Mouse (Mus musculus): ENCODE data around the gene Nme7. TPM values are rescaled to one million over a fixed set of nuclear protein-coding genes. Genes with fewer than 3 reads are reported as not detected.

The Nme7 gene
- polyA plus RNA-seq, 1 experiment from 2014 or later: 30.5 TPM

- no peak overlapping the region for H3K4me3 ChIP-seq
- no peak overlapping the region for H3K27ac ChIP-seq (replicated peaks)
- H3K36me3 ChIP-seq: peaks cover 68% of the 10 kb centered on the region
- no peaks in the 10 kb centered on the region for H3K4me1 ChIP-seq
- H3K9ac ChIP-seq (replicated peaks): no peak overlapping the region
- 96% methylated on average over 6 of the region's 6 CpGs for WGBS
- no peak for ATAC-seq (ENCODE audit: low FRiP score, low read depth)
- H3K27me3 ChIP-seq: no peaks in the 10 kb centered on the region
- no peak overlapping the region for H3K4me2 ChIP-seq (replicated peaks)
- H3K9me3 ChIP-seq: no peaks in the 10 kb centered on the region
These were observed 9.8 kb upstream of the Nme7 start for GRCm38 (mm10) chr1:164294071-164294470.

GRCm38 (mm10) chr1:164296473-164296872 is 7.4 kb upstream of the Nme7 start:
- Histone ChIP-seq H3K27ac (replicated peaks) (no peak overlapping the region), H3K9ac (replicated peaks) (no peak overlapping the region), H3K27me3 (no peaks in the 10 kb centered on the region), H3K36me3 (peaks cover 79% of the 10 kb centered on the region), H3K9me3 (no peaks in the 10 kb centered on the region), H3K4me2 (replicated peaks) (no peak overlapping the region), H3K4me3 (no peak overlapping the region), H3K4me1 (no peaks in the 10 kb centered on the region)
- no peak for ATAC-seq (ENCODE audit: low FRiP score, low read depth)
- WGBS: 94% methylated on average over 4 of the region's 5 CpGs

GRCm38 (mm10) chr1:164301949-164302348 is 2.0 kb upstream of the Nme7 start:
- H3K9ac ChIP-seq (replicated peaks): no peak overlapping the region
- 92% methylated on average over 4 of the region's 4 CpGs for WGBS
- H3K27me3 ChIP-seq: no peaks in the 10 kb centered on the region
- peaks cover 51% of the 10 kb centered on the region for H3K36me3 ChIP-seq
- no peak overlapping the region for H3K27ac ChIP-seq (replicated peaks)
- no peak for ATAC-seq (ENCODE audit: low FRiP score, low read depth)
- no peaks in the 10 kb centered on the region for H3K9me3 ChIP-seq
- H3K4me2 ChIP-seq (replicated peaks): no peak overlapping the region
- peaks cover 4% of the 10 kb centered on the region; the same call in 1 of the 2 replicates for H3K4me1 ChIP-seq
- no peak overlapping the region for H3K4me3 ChIP-seq

GRCm38 (mm10) chr1:164307124-164307751 is 3.3 kb downstream of the Nme7 start, which contains the start of gene Blzf1:
Gene Blzf1 (minus strand): TSS chr1:164307489.
- Histone ChIP-seq H3K27me3 (no peaks in the 10 kb centered on the region), H3K4me1 (peaks cover 12% of the 10 kb centered on the region), H3K9me3 (no peaks in the 10 kb centered on the region), H3K4me2 (replicated peaks) (peak within 1 kb of the TSS; percentile 72), H3K36me3 (peaks cover 5% of the 10 kb centered on the region), H3K27ac (replicated peaks) (peak within 1 kb of the TSS; percentile 49), H3K9ac (replicated peaks) (peak within 1 kb of the TSS; percentile 61), H3K4me3 (peak within 1 kb of the TSS; percentile 72)
- ATAC-seq (ENCODE audit: low FRiP score, low read depth): peak; percentile 98
- under 1% methylated on average over 35 of the region's 35 CpGs for WGBS

- H3K36me3 ChIP-seq: 0 out of 2 replicates have a peak, but pooled peaks cover 5% of the 10 kb centered on the region
- H3K4me1 ChIP-seq: peaks cover 12% of the 10 kb centered on the region
- 14% methylated on average over 10 of the region's 10 CpGs for WGBS
- ATAC-seq (ENCODE audit: low FRiP score, low read depth): peak; percentile 20
- H3K4me2 ChIP-seq (replicated peaks): peak overlapping the region; percentile 72
- no peaks in the 10 kb centered on the region for H3K27me3 ChIP-seq
- no peaks in the 10 kb centered on the region for H3K9me3 ChIP-seq
- peak overlapping the region; percentile 72 for H3K4me3 ChIP-seq
- H3K9ac ChIP-seq (replicated peaks): peak overlapping the region; percentile 61
- H3K27ac ChIP-seq (replicated peaks): peak overlapping the region; percentile 35; the same call in 1 of the 2 replicates
These were observed 4.0 kb downstream of the Nme7 start for GRCm38 (mm10) chr1:164307922-164308321.

- Histone ChIP-seq H3K9ac (replicated peaks) (no peak overlapping the region), H3K36me3 (0 out of 2 replicates have a peak, but pooled peaks cover 10% of the 10 kb centered on the region), H3K27me3 (no peaks in the 10 kb centered on the region), H3K4me3 (no peak overlapping the region), H3K9me3 (no peaks in the 10 kb centered on the region), H3K27ac (replicated peaks) (no peak overlapping the region), H3K4me1 (no peaks in the 10 kb centered on the region), H3K4me2 (replicated peaks) (no peak overlapping the region)
- ATAC-seq (ENCODE audit: low FRiP score, low read depth): no peak
- 91% methylated on average over 5 of the region's 5 CpGs for WGBS
These were observed 10.2 kb downstream of the Nme7 start for GRCm38 (mm10) chr1:164314085-164314484.

GRCm38 (mm10) chr1:164315266-164315665 is 11.3 kb downstream of the Nme7 start:
- Histone ChIP-seq H3K9me3 (no peaks in the 10 kb centered on the region), H3K36me3 (0 out of 2 replicates have a peak, but pooled peaks cover 10% of the 10 kb centered on the region), H3K9ac (replicated peaks) (no peak overlapping the region), H3K27ac (replicated peaks) (no peak overlapping the region), H3K4me2 (replicated peaks) (no peak overlapping the region), H3K4me3 (no peak overlapping the region), H3K4me1 (no peaks in the 10 kb centered on the region), H3K27me3 (no peaks in the 10 kb centered on the region)
- no peak for ATAC-seq (ENCODE audit: low FRiP score, low read depth)
- whole genome bisulfite sequencing: 73% methylated on average over 8 of the region's 8 CpGs

GRCm38 (mm10) chr1:164316697-164317096 is 12.8 kb downstream of the Nme7 start:
- Histone ChIP-seq H3K4me3 (no peak overlapping the region), H3K36me3 (0 out of 2 replicates have a peak, but pooled peaks cover 10% of the 10 kb centered on the region), H3K4me2 (replicated peaks) (no peak overlapping the region), H3K27me3 (no peaks in the 10 kb centered on the region), H3K27ac (replicated peaks) (no peak overlapping the region), H3K4me1 (no peaks in the 10 kb centered on the region), H3K9me3 (no peaks in the 10 kb centered on the region), H3K9ac (replicated peaks) (no peak overlapping the region)
- 35% methylated on average over 3 of the region's 3 CpGs for WGBS
- peak; percentile 63; the same call in 1 of the 2 replicates for ATAC-seq (ENCODE audit: low FRiP score, low read depth)

GRCm38 (mm10) chr1:164317261-164317660 is 13.3 kb downstream of the Nme7 start:
- WGBS: 88% methylated on average over 9 of the region's 9 CpGs
- Histone ChIP-seq H3K9ac (replicated peaks) (no peak overlapping the region), H3K36me3 (0 out of 2 replicates have a peak, but pooled peaks cover 8% of the 10 kb centered on the region), H3K9me3 (no peaks in the 10 kb centered on the region), H3K4me2 (replicated peaks) (no peak overlapping the region), H3K4me1 (peaks cover 5% of the 10 kb centered on the region; the same call in 1 of the 2 replicates), H3K27ac (replicated peaks) (no peak overlapping the region), H3K27me3 (no peaks in the 10 kb centered on the region), H3K4me3 (no peak overlapping the region)
- ATAC-seq (ENCODE audit: low FRiP score, low read depth): no peak

GRCm38 (mm10) chr1:164318474-164318873 is 14.6 kb downstream of the Nme7 start:
- H3K9ac ChIP-seq (replicated peaks): no peak overlapping the region
- WGBS: 92% methylated on average over 5 of the region's 5 CpGs

GRCm38 (mm10) chr1:164319542-164320140 is 15.7 kb downstream of the Nme7 start:
- no peaks in the 10 kb centered on the region for H3K27me3 ChIP-seq
- peaks cover 5% of the 10 kb centered on the region; the same call in 1 of the 2 replicates for H3K4me1 ChIP-seq
- no peak overlapping the region for H3K9ac ChIP-seq (replicated peaks)
- no peaks in the 10 kb centered on the region for H3K36me3 ChIP-seq
- no peak overlapping the region for H3K27ac ChIP-seq (replicated peaks)
- WGBS: 78% methylated on average over 14 of the region's 14 CpGs
- no peak overlapping the region for H3K4me2 ChIP-seq (replicated peaks)
- ATAC-seq (ENCODE audit: low FRiP score, low read depth): no peak
- H3K9me3 ChIP-seq: no peaks in the 10 kb centered on the region
- H3K4me3 ChIP-seq: no peak overlapping the region

More at GRCm38 (mm10) chr1:164318474-164318873, 14.6 kb downstream of the Nme7 start:
- Histone ChIP-seq H3K4me2 (replicated peaks) (no peak overlapping the region), H3K36me3 (0 out of 2 replicates have a peak, but pooled peaks cover 4% of the 10 kb centered on the region), H3K4me1 (peaks cover 5% of the 10 kb centered on the region; the same call in 1 of the 2 replicates), H3K9me3 (no peaks in the 10 kb centered on the region), H3K4me3 (no peak overlapping the region), H3K27ac (replicated peaks) (no peak overlapping the region), H3K27me3 (no peaks in the 10 kb centered on the region)
- ATAC-seq (ENCODE audit: low FRiP score, low read depth): no peak

- H3K27ac ChIP-seq (replicated peaks): no peak overlapping the region
- no peak for ATAC-seq (ENCODE audit: low FRiP score, low read depth)
- peaks cover 5% of the 10 kb centered on the region; the same call in 1 of the 2 replicates for H3K4me1 ChIP-seq
- no peak overlapping the region for H3K4me2 ChIP-seq (replicated peaks)
- H3K9ac ChIP-seq (replicated peaks): no peak overlapping the region
- H3K4me3 ChIP-seq: no peak overlapping the region
- no peaks in the 10 kb centered on the region for H3K27me3 ChIP-seq
- 70% methylated on average over 5 of the region's 5 CpGs for WGBS
- H3K9me3 ChIP-seq: no peaks in the 10 kb centered on the region
- no peaks in the 10 kb centered on the region for H3K36me3 ChIP-seq
These were observed 16.8 kb downstream of the Nme7 start for GRCm38 (mm10) chr1:164320731-164321130.
